Mouse (Mus musculus) heart, adult 18-20 months (tissue): ENCODE data around the gene Cmss1. TPM values are rescaled to one million over a fixed set of nuclear protein-coding genes. Genes with fewer than 3 reads are reported as not detected.
"Not testable (repeated sequence)": the region's sequence is repeated elsewhere in the genome, so short reads cannot be mapped to it uniquely, and the experiment has no call there.

Experiments
- DNase-seq, 2 experiments: peaks; one replicate each; pipeline ENCODE4 v3.0.0; 2021 to 2022; ENCODE audit warnings: mixed read lengths in 1 of 2
- total RNA-seq, 2 experiments: library from RNA; stranded (reverse); gene quantifications; 2 replicates each; pipeline ENCODE4 v1.2.3; 2021

Cmss1 gene
- total RNA-seq, 2 experiments from 2014 or later: 70.2 to 79.9 TPM

- DNase-seq: peak in 1 of 2 experiments; percentile 45
Measured at GRCm38 (mm10) chr16:57423001-57423800, 183.5 kb downstream of the Cmss1 start.

- peak in 1 of 2 experiments; percentile 11 for DNase-seq
Measured at GRCm38 (mm10) chr16:57421680-57422417, 184.8 kb downstream of the Cmss1 start.

GRCm38 (mm10) chr16:57420773-57421556 is 185.7 kb downstream of the Cmss1 start:
- DNase-seq: peak; percentile 81 to 84

GRCm38 (mm10) chr16:57419881-57420280 is 186.8 kb downstream of the Cmss1 start:
- DNase-seq: peak in 1 of 2 experiments; percentile 38

GRCm38 (mm10) chr16:57419332-57419731 is 187.3 kb downstream of the Cmss1 start:
- DNase-seq: peak; percentile 49 to 63

GRCm38 (mm10) chr16:57417955-57418354 is 188.7 kb downstream of the Cmss1 start:
- DNase-seq: no peak

GRCm38 (mm10) chr16:57417017-57417416 is 189.6 kb downstream of the Cmss1 start:
- DNase-seq: no peak

- peak in 1 of 2 experiments; percentile 40 for DNase-seq
Measured at GRCm38 (mm10) chr16:57416049-57416448, 190.6 kb downstream of the Cmss1 start.

- no peak for DNase-seq
Measured at GRCm38 (mm10) chr16:57412766-57413165, 193.9 kb downstream of the Cmss1 start.

GRCm38 (mm10) chr16:57403825-57404224 is 202.8 kb downstream of the Cmss1 start:
- DNase-seq: no peak

GRCm38 (mm10) chr16:57402910-57403309 is 203.8 kb downstream of the Cmss1 start:
- DNase-seq: no peak

GRCm38 (mm10) chr16:57401702-57402101 is 205.0 kb downstream of the Cmss1 start:
- no peak for DNase-seq

GRCm38 (mm10) chr16:57399566-57399965 is 207.1 kb downstream of the Cmss1 start:
- no peak for DNase-seq

- peak; percentile 75 to 93 for DNase-seq
Measured at GRCm38 (mm10) chr16:57398387-57399214, 208.1 kb downstream of the Cmss1 start.

GRCm38 (mm10) chr16:57397845-57398244 is 208.8 kb downstream of the Cmss1 start:
- no peak for DNase-seq

GRCm38 (mm10) chr16:57396249-57396648 is 210.4 kb downstream of the Cmss1 start:
- no peak for DNase-seq

GRCm38 (mm10) chr16:57393161-57393560 is 213.5 kb downstream of the Cmss1 start:
- DNase-seq: peak; percentile 72

GRCm38 (mm10) chr16:57392461-57392860 is 214.2 kb downstream of the Cmss1 start:
- DNase-seq: no peak

GRCm38 (mm10) chr16:57391171-57391570 is 215.5 kb downstream of the Cmss1 start:
- DNase-seq: not testable (repeated sequence)

GRCm38 (mm10) chr16:57389566-57390251 is 217.0 kb downstream of the Cmss1 start:
- DNase-seq: no peak

GRCm38 (mm10) chr16:57384274-57384673 is 222.4 kb downstream of the Cmss1 start:
- no peak for DNase-seq
